Mouse (Mus musculus) small intestine, adult 2 months (tissue): ENCODE measurements around the gene Pqbp1. TPM values are rescaled to one million over a fixed set of nuclear protein-coding genes. Genes with fewer than 3 reads are reported as not detected.

ENCODE experiments used
- H3K27ac ChIP-seq: fragments of 200-500 bp; 2 replicates; pipeline ENCODE4 v1.5.1; 2012; ENCODE audit warnings: low read depth, low read length, control low read depth, inconsistent platforms; ENCODE audit not compliant: insufficient read depth
- H3K27me3 ChIP-seq: fragments of 200-500 bp; 2 replicates; pipeline ENCODE4 v1.6.1; 2012; ENCODE audit warnings: mild to moderate bottlenecking, moderate library complexity, low read length, inconsistent platforms; ENCODE audit not compliant: control insufficient read depth, insufficient read depth
- H3K36me3 ChIP-seq: fragments of 200-500 bp; 2 replicates; pipeline ENCODE4 v1.6.1; 2012; ENCODE audit warnings: mild to moderate bottlenecking, low read length, control low read depth, inconsistent platforms; ENCODE audit not compliant: control insufficient read depth, insufficient read depth
- H3K4me1 ChIP-seq: fragments of 200-500 bp; 2 replicates; pipeline ENCODE4 v1.6.1; 2012; ENCODE audit warnings: low read length, inconsistent platforms, mixed read lengths; ENCODE audit not compliant: control insufficient read depth, insufficient read depth, insufficient read length
- H3K4me3 ChIP-seq: fragments of 200-500 bp; 2 replicates; pipeline ENCODE4 v1.5.1; 2012; ENCODE audit warnings: low read depth, mild to moderate bottlenecking, control low read depth, inconsistent platforms, low read length, moderate library complexity
- CTCF ChIP-seq: fragments of 200-500 bp; IDR thresholded peaks from 2 replicates; pipeline ENCODE4 v1.5.1; 2012; ENCODE audit warnings: low read depth, mild to moderate bottlenecking, control low read depth, inconsistent platforms, low read length, moderate library complexity, mixed read lengths; ENCODE audit not compliant: insufficient replicate concordance, insufficient read length; ENCODE audit errors: extremely low read depth
- POLR2A ChIP-seq: fragments of 200-500 bp; IDR thresholded peaks from 2 replicates; pipeline ENCODE4 v1.6.1; 2012; ENCODE audit warnings: low read depth, mild to moderate bottlenecking, control low read depth, inconsistent platforms, low read length, moderate library complexity
- WGBS: fragments of 180-500 bp; shearing (Covaris S2); methylation state at CpG from one replicate; pipeline ENCODE4 v1.1.7; 2018; 5-methylcytosine and 5-hydroxymethylcytosine counted together
- polyA plus RNA-seq: library from polyadenylated mRNA; depleted of rRNA; stranded (reverse); fragments of >200 nt; gene quantifications from 2 replicates; pipeline ENCODE4 v1.2.3, GENCODE M21; 2012; rRNA removed

Gene Pqbp1
- polyA plus RNA-seq, 1 experiment = 31.7 TPM

DNA sequence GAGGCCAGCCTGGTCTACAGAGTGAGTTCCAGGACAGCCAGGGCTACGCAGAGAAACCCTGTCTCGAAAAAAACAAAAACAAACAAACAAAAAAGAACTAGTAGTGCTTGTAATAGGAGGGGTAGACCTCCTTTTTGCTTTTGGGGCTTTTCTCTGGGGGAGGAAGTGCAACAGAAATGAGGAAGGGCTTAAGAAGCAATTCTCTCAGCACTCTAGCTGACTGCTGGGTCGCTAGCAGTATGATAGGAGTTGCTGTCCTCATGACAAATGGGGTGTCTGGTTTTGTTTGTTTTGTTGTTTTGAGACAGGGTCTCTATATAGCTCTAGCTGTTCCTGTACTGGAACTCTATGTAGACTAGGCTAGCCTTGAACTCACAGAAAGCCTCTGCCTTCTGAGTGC lies 34.5 kb downstream of the Pqbp1 start:
- Histone ChIP-seq H3K4me1 (0 out of 2 replicates have a peak, but pooled peaks cover 2% of the 10 kb centered on the region), H3K36me3 (peaks cover 17% of the 10 kb centered on the region), H3K27ac (peak overlapping the region; percentile 51; the same call in 1 of the 2 replicates), H3K4me3 (no peak overlapping the region), H3K27me3 (no peaks in the 10 kb centered on the region)
- TF ChIP-seq CTCF (no peak), POLR2A (no peak)
- 70% methylated on average over 3 of the region's 3 CpGs for WGBS

DNA sequence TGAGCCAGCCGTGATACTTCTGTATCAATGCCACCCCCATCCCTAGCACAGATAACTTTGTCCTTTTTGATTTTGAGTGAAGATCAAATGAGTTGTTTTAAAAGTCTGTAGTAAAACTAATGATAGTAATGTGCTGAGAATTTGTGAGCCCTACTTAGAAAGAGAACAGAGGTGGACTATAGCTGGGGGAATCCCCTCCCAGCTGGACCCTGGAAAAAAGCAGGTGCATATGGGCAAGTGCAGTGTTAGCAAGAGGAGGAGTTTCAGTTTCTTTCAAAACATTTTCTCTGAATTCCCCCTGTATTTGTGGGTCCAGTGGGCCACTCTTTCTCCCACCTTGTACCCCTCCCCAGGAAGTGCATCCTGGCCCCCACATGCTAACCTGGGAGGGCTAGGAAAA lies 35.9 kb downstream of the Pqbp1 start:
- Histone ChIP-seq H3K4me3 (no peak overlapping the region), H3K27ac (no peak overlapping the region), H3K27me3 (no peaks in the 10 kb centered on the region), H3K36me3 (peaks cover 15% of the 10 kb centered on the region), H3K4me1 (0 out of 2 replicates have a peak, but pooled peaks cover 2% of the 10 kb centered on the region)
- TF ChIP-seq CTCF (no peak), POLR2A (no peak)
- 81% methylated on average over 1 of the region's 1 CpGs for WGBS

GRCm38 (mm10) chrX:7859191-7859753 lies 39.8 kb downstream of the Pqbp1 start:
- H3K27me3 ChIP-seq = no peaks in the 10 kb centered on the region
- peaks cover 5% of the 10 kb centered on the region for H3K36me3 ChIP-seq
- TF ChIP-seq POLR2A (no peak), CTCF (no peak)
- H3K4me3 ChIP-seq = no peak overlapping the region
- 0 out of 2 replicates have a peak, but pooled peaks cover 2% of the 10 kb centered on the region for H3K4me1 ChIP-seq
- H3K27ac ChIP-seq = no peak overlapping the region
- 85% methylated on average over 3 of the region's 3 CpGs for WGBS

DNA sequence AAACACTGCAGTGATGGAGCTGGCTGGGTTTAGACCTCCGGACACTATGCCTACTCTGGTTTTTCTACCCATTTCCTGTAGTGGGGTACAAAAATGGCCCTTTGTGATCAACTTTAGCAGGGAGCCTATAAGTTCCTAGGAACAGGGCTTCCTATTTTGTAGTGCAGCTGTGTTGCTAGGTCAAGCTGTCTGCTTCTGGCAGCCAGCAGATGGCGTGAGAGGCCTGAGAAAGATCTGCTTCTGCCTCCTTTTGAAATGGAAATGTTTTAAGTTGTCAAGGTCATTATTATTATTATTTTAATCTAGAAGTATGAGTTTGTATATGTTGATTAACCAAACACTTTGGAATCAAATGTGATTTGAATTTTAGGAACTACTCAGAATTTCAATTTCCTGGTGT lies 44.5 kb downstream of the Pqbp1 start:
- no peak overlapping the region for H3K4me3 ChIP-seq
- H3K27me3 ChIP-seq = no peaks in the 10 kb centered on the region
- H3K27ac ChIP-seq = no peak overlapping the region
- peaks cover 8% of the 10 kb centered on the region for H3K36me3 ChIP-seq
- 25% methylated on average over 2 of the region's 2 CpGs for WGBS
- peak; percentile 59; the same call in 1 of the 2 replicates for TF ChIP-seq CTCF
- TF ChIP-seq POLR2A = no peak
- H3K4me1 ChIP-seq = no peaks in the 10 kb centered on the region

GRCm38 (mm10) chrX:7847845-7848244 lies 51.2 kb downstream of the Pqbp1 start:
- H3K27ac ChIP-seq = no peak overlapping the region
- peaks cover 7% of the 10 kb centered on the region; the same call in 1 of the 2 replicates for H3K4me1 ChIP-seq
- no peaks in the 10 kb centered on the region for H3K27me3 ChIP-seq
- H3K4me3 ChIP-seq = no peak overlapping the region
- WGBS = 79% methylated on average over 2 of the region's 2 CpGs
- no peak for TF ChIP-seq POLR2A
- no peak for TF ChIP-seq CTCF
- peaks cover 6% of the 10 kb centered on the region; the same call in 1 of the 2 replicates for H3K36me3 ChIP-seq

Other genes starting within 250 kb of the Pqbp1 start
- gene Prickle3, start 242.0 kb downstream of the Pqbp1 start, polyA plus RNA-seq = 10.3 and 13.0 TPM in 2 replicates
- 99.6 and 138 TPM in 2 replicates for gene Plp2, start 227.9 kb downstream of the Pqbp1 start, polyA plus RNA-seq
- gene Magix, start 218.0 kb downstream of the Pqbp1 start, polyA plus RNA-seq = 0.90 and 1.5 TPM in 2 replicates
- 2.3 and 3.6 TPM in 2 replicates for gene Gpkow, start 202.1 kb downstream of the Pqbp1 start, polyA plus RNA-seq
- 14.9 and 33.6 TPM in 2 replicates for gene Wdr45, start 184.9 kb downstream of the Pqbp1 start, polyA plus RNA-seq
- gene Gm45208, start 177.0 kb downstream of the Pqbp1 start, polyA plus RNA-seq = 0.10 and 0.25 TPM in 2 replicates
- gene Praf2, start 170.8 kb downstream of the Pqbp1 start, polyA plus RNA-seq = 36.5 and 46.2 TPM in 2 replicates
- 16.3 and 65.1 TPM in 2 replicates for gene Ccdc120, start 148.4 kb downstream of the Pqbp1 start, polyA plus RNA-seq
- gene Tfe3, start 136.7 kb downstream of the Pqbp1 start, polyA plus RNA-seq = 19.5 and 23.0 TPM in 2 replicates
- gene Gripap1, start 109.5 kb downstream of the Pqbp1 start, polyA plus RNA-seq = 13.0 and 23.2 TPM in 2 replicates
- 0.72 and 1.3 TPM in 2 replicates for gene Kcnd1, start 77.0 kb downstream of the Pqbp1 start, polyA plus RNA-seq
- 22.0 and 45.8 TPM in 2 replicates for gene Otud5, start 57.9 kb downstream of the Pqbp1 start, polyA plus RNA-seq
- gene Pim2, start 21.0 kb downstream of the Pqbp1 start, polyA plus RNA-seq = 6.8 and 14.5 TPM in 2 replicates
- 53.4 and 99.6 TPM in 2 replicates for gene Slc35a2, start 15.2 kb downstream of the Pqbp1 start, polyA plus RNA-seq
- gene Timm17b, start 88 bp upstream of the Pqbp1 start, polyA plus RNA-seq = 20.8 and 31.8 TPM in 2 replicates
- gene Gm10491, start 8.6 kb upstream of the Pqbp1 start, polyA plus RNA-seq = not detected in 2 replicates
- gene Gm10490, start 10.3 kb upstream of the Pqbp1 start, polyA plus RNA-seq = not detected in 2 replicates
- 10.8 and 21.1 TPM in 2 replicates for gene Pcsk1n, start 20.6 kb upstream of the Pqbp1 start, polyA plus RNA-seq
- gene Eras, start 29.3 kb upstream of the Pqbp1 start, polyA plus RNA-seq = not detected in 2 replicates
- 5.8 and 11.0 TPM in 2 replicates for gene Hdac6, start 48.6 kb upstream of the Pqbp1 start, polyA plus RNA-seq
- gene Gata1, start 78.8 kb upstream of the Pqbp1 start, polyA plus RNA-seq = 0.25 and 0.47 TPM in 2 replicates
- 10.0 and 20.4 TPM in 2 replicates for gene Glod5, start 119.2 kb upstream of the Pqbp1 start, polyA plus RNA-seq
- gene Suv39h1, start 175.5 kb upstream of the Pqbp1 start, polyA plus RNA-seq = 4.5 and 9.2 TPM in 2 replicates
- gene Was, start 191.2 kb upstream of the Pqbp1 start, polyA plus RNA-seq = 2.9 and 6.0 TPM in 2 replicates
- gene Wdr13, start 233.6 kb upstream of the Pqbp1 start, polyA plus RNA-seq = 81.7 and 93.0 TPM in 2 replicates
- 22.2 and 31.7 TPM in 2 replicates for gene Rbm3, start 246.6 kb upstream of the Pqbp1 start, polyA plus RNA-seq